Mouse (Mus musculus) midbrain, postnatal 0 days (tissue): Measurements from ENCODE around the gene Npas2. TPM values are rescaled to one million over a fixed set of nuclear protein-coding genes. Genes with fewer than 3 reads are reported as not detected.

Source experiments
- ATAC-seq: fragments of 200-750 bp; cut with Nextera tagmentation; 2 replicates; pipeline ENCODE4 v1.8.0; 2017; ENCODE audit warnings: moderate number of reproducible peaks, mild to moderate bottlenecking, moderate TSS enrichment, moderate library complexity; ENCODE audit not compliant: low FRiP score
- DNase-seq: peaks from one replicate; pipeline ENCODE4 v3.0.0-alpha.2; 2015; ENCODE audit warnings: low spot score
- H3K27ac ChIP-seq: fragments of 300-500 bp; sonication (generic); 2 replicates; pipeline ENCODE4 v1.5.1; 2014; ENCODE audit warnings: low read depth, mild to moderate bottlenecking, low read length, mixed read lengths
- H3K27me3 ChIP-seq: fragments of 300-500 bp; sonication (generic); 2 replicates; pipeline ENCODE4 v1.6.1; 2014; ENCODE audit warnings: low read length, control low read depth, mixed read lengths; ENCODE audit not compliant: insufficient read depth
- H3K36me3 ChIP-seq: fragments of 300-500 bp; sonication (generic); 2 replicates; pipeline ENCODE4 v1.6.1; 2014; ENCODE audit warnings: low read length, control low read depth, mixed read lengths; ENCODE audit not compliant: insufficient read depth
- H3K4me1 ChIP-seq: fragments of 300-500 bp; sonication (generic); 2 replicates; pipeline ENCODE4 v1.6.1; 2014; ENCODE audit warnings: mild to moderate bottlenecking, control low read depth, antibody characterized with exemption, low read length, mixed read lengths; ENCODE audit not compliant: insufficient read depth
- H3K4me2 ChIP-seq: fragments of 300-500 bp; sonication (generic); 2 replicates; pipeline ENCODE4 v1.6.1; 2014; ENCODE audit warnings: low read depth, mild to moderate bottlenecking, low read length, mixed read lengths; ENCODE audit not compliant: poor library complexity, severe bottlenecking
- H3K4me3 ChIP-seq: fragments of 300-500 bp; sonication (generic); 2 replicates; pipeline ENCODE4 v1.5.1; 2014; ENCODE audit warnings: low read depth, mild to moderate bottlenecking, low read length, moderate library complexity
- H3K9ac ChIP-seq: fragments of 300-500 bp; sonication (generic); replicated peaks from 2 replicates; pipeline ENCODE4 v1.6.1; 2014; ENCODE audit warnings: mild to moderate bottlenecking, low read length, moderate library complexity, mixed read lengths; ENCODE audit not compliant: poor library complexity, severe bottlenecking
- H3K9me3 ChIP-seq: fragments of 300-500 bp; sonication (generic); 2 replicates; pipeline ENCODE4 v1.6.1; 2016; ENCODE audit warnings: low read length, control low read depth
- CTCF ChIP-seq: IDR thresholded peaks from 2 replicates; pipeline ENCODE4 v1.5.1; 2016; ENCODE audit warnings: antibody characterized with exemption, mild to moderate bottlenecking
- WGBS: fragments of 180-500 bp; shearing (Covaris S2); extraction: QIAGEN DNeasy Blood & Tissue Kit; methylation state at CpG from one replicate; pipeline ENCODE4 v1.1.7; 2014; 5-methylcytosine and 5-hydroxymethylcytosine counted together
- microRNA-seq: library from miRNA; unstranded; fragments of <30 nt; microRNA quantifications from one replicate; pipeline ENCODE4, GENCODE M21; 2016; ENCODE audit warnings: borderline number of aligned reads
- polyA plus RNA-seq: library from polyadenylated mRNA; unstranded; fragments of >200 nt; fragmentation: Nextera tagmentation; extraction: Ambion mirVana; gene quantifications from 2 replicates; pipeline ENCODE4 v1.2.1, GENCODE M21; 2015
- total RNA-seq: library from RNA; depleted of rRNA; stranded (reverse); fragments of >200 nt; gene quantifications from 2 replicates; pipeline ENCODE4 v1.2.3, GENCODE M21; 2014; rRNA removed

Npas2 gene
- total and polyA plus RNA-seq, 2 experiments from 2014 or later = 1.2 to 1.5 TPM

- Histone ChIP-seq H3K4me3 (no peak overlapping the region), H3K27me3 (no peaks in the 10 kb centered on the region), H3K27ac (no peak overlapping the region), H3K9me3 (no peaks in the 10 kb centered on the region), H3K4me2 (no peak overlapping the region), H3K9ac (no peak overlapping the region), H3K36me3 (no peaks in the 10 kb centered on the region), H3K4me1 (no peaks in the 10 kb centered on the region)
- no peak for DNase-seq
- ATAC-seq = no peak
- WGBS = 67% methylated on average over 7 of the region's 7 CpGs
- TF ChIP-seq CTCF = no peak
These were observed 215.1 kb downstream of the Npas2 start for GRCm38 (mm10) chr1:39408668-39409067.

- Histone ChIP-seq H3K4me2 (no peak overlapping the region), H3K9ac (no peak overlapping the region), H3K27me3 (no peaks in the 10 kb centered on the region), H3K4me1 (no peaks in the 10 kb centered on the region), H3K36me3 (no peaks in the 10 kb centered on the region), H3K4me3 (no peak overlapping the region), H3K27ac (no peak overlapping the region), H3K9me3 (no peaks in the 10 kb centered on the region)
- 82% methylated on average over 19 of the region's 19 CpGs for WGBS
- no peak for ATAC-seq
- DNase-seq = no peak
- TF ChIP-seq CTCF = no peak
These were observed 216.7 kb downstream of the Npas2 start for GRCm38 (mm10) chr1:39410085-39410821.

Small RNA genes within 50 kb of the gene (microRNA-seq; reads per million reads assigned to microRNA genes)
- not detected for gene Mir6349

Other genes starting within 250 kb of the Npas2 start
- gene Pdcl3, start 208.1 kb upstream of the Npas2 start, total RNA-seq = 34.1 and 45.0 TPM in 2 replicates
- gene Pdcl3, start 208.1 kb upstream of the Npas2 start, polyA plus RNA-seq = 144 and 146 TPM in 2 replicates
- gene Rpl31, start 174.1 kb downstream of the Npas2 start, total RNA-seq = 273 and 342 TPM in 2 replicates
- gene Rpl31, start 174.1 kb downstream of the Npas2 start, polyA plus RNA-seq = 346 and 367 TPM in 2 replicates